Mouse (Mus musculus): ENCODE data around the gene Ttll6. TPM values are rescaled to one million over a fixed set of nuclear protein-coding genes. Genes with fewer than 3 reads are reported as not detected.

The Ttll6 gene
- total RNA-seq, 2 experiments from 2014 or later: not detected

DNA sequence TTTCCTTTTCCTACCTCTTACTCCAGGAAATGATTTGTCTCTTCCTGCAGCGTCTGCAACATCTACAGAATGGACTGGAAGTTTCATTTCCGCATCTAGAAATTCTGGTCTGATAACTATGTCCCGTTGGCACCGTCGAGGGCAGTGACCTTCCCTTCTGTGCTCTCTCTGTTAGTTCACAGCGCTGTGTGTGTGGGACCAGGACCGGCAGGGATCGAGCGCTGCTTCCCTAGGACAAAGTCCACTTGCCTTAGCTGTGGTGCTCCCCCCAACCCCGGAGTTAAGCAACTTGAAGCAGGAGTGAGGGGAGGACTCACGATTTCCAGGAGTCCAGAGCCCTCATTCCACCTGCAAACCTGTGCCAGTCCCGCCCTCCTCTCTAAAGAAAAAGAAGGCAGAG, 31.2 kb downstream of the Ttll6 start:
- DNase-seq (ENCODE audit: low spot score in 2 of 2): no peak

GRCm38 (mm10) chr11:96168125-96168524, 34.5 kb downstream of the Ttll6 start:
- no peak for DNase-seq (ENCODE audit: low spot score in 2 of 2)

DNA sequence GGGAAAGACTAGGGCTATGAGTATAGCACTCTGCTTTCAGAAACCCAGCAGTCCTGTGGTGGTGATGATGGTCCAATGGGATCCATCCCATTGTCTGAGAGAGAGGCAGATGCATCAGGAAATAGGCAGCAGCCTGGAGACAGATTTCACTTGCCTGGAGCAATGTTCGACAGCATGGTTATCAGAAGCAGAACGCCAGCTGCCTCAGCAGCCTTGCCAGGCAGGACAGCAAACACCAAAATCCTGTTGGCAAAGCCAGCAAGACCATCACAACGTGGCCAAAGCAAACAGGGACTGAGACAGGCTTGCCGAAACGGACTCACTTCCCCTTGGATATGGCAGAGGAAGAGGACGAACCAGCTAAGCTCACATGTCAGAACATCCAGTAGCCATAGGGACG, 35.4 kb downstream of the Ttll6 start:
- no peak for DNase-seq (ENCODE audit: low spot score in 2 of 2)

GRCm38 (mm10) chr11:96170711-96171379, 37.3 kb downstream of the Ttll6 start:
- no peak for DNase-seq (ENCODE audit: low spot score in 2 of 2)

DNA sequence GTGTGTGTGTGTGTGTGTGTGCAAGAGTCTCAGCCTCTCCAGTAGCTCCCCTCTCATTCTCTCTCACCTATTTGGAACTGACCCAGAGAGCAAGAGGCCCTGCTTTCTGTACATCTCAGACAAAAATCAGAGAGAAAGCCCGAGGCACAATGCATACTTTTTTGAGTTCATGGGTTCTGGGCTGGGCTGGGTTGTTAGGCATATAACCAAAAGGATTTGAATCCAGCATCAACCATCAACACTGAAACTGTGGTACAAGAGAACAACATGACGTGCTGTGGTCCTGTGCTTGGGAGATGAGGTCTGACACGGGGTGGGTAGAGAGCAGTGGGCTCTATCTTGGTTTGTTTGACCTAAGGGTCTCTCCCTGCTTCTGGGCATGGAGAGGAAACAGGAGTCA, 38.0 kb downstream of the Ttll6 start:
- DNase-seq (ENCODE audit: low spot score in 2 of 2): no peak

GRCm38 (mm10) chr11:96172511-96173287, 39.1 kb downstream of the Ttll6 start:
- DNase-seq (ENCODE audit: low spot score in 2 of 2): no peak

DNA sequence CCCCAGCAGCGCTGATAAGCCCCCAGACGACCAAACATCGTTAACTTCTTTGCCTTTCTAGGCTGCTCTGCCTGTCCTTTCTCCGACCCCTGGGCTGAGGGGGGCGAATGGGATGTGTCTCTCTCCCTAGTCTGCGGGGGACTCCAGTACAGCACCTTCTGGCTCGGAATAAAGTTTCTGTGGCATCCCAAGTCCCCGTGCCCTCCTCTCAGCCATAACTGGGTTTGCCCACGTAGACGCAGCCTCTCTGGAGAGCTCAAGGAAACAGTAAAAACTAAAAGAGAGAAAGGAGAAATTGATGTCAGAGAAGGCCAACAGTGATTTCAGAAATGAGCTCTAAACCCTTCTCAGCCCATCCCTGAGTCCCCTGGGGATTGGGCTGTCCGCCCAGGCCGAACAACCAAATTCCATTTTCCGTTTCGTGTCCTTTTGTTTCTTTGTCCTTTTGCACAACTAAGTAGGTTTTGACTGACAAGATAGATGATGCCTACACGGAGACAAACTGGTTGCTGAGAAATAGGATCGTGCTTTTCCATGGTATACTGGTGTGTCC, 39.8 kb downstream of the Ttll6 start:
- no peak for DNase-seq (ENCODE audit: low spot score in 2 of 2)

- no peak for DNase-seq (ENCODE audit: low spot score in 2 of 2)
Observed at GRCm38 (mm10) chr11:96174881-96175280, 41.3 kb downstream of the Ttll6 start.

- no peak for DNase-seq (ENCODE audit: low spot score in 2 of 2)
Observed at GRCm38 (mm10) chr11:96175511-96175910, 41.9 kb downstream of the Ttll6 start.

DNA sequence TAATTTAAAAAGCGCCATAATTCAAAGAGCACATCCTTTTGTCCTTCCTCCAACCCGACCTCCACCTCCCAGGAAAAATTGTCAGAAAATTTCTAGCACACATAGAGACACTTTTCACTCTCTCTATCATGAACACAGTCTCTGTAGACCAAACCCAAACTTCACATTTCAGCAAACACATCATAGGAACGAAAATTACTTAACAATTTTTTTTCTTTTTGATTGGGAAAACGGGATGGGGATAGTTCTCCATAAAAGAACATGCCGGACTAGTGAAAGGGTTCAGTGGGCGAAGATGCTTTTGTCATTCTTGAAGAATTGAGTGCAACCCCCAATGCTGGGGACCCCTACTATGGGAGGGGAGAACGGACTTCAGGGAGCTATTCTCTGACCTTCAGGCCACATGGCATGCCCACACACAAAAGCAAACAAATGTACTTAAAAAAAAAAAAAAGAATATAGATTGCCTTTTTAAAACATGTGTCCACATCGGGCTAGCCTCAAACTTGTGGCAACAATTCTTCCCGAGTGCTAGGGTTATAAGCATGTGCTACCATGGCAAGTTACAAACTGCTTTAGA, 42.5 kb downstream of the Ttll6 start:
- DNase-seq (ENCODE audit: low spot score in 2 of 2): no peak

GRCm38 (mm10) chr11:96176841-96177240, 43.3 kb downstream of the Ttll6 start:
- no peak for DNase-seq (ENCODE audit: low spot score in 2 of 2)

DNA sequence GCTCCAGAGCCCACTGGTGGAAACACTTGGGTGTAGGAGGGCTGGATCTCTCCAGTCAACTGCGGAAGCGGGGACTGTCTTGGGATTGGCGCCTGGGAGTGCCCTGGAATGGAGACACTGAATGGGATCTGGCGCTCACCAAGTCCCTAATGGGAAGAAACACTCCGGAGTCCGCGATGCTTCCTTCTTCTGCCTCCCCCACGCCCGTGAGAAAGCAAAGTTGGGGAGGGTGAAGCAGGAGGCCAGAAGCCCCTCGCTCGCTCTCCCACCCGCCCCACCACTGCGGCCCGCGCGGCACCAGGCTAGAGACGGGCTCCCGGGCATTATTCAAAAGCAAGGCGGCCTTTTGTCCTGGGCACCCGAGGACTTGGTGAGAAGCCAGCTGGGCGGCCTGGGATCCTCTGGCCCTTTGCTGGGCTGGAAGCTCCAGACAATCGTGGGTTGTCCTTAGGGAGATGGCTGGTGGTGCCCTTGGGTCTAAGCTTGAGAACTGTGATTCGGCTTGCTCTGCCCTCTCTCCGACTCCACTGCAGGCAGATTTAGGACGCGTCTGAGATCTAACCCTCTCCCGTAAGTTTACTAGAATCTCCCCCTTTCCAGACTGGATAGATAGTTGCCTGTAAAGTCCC, 44.1 kb downstream of the Ttll6 start:
- no peak for DNase-seq (ENCODE audit: low spot score in 2 of 2)

DNA sequence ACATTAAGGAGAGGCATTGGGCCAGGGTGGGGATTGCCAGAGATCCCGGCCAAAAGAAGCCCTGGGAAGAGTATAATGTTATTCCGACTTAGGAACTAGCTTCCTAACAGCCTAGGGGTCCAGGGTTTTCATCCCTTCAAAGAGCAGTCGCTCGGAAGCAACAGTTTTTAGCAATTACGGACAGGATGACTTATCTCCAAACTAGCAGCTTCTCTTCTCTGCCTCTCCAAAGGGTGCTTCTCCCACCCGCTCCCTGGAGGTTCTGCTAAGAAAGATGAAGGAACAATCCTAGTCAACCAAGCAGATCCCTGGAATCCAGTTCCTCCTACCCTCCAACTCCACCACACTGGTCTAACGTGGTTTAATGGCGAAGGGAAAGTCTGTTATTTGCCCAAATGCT, 44.8 kb downstream of the Ttll6 start:
- no peak for DNase-seq (ENCODE audit: low spot score in 2 of 2)

DNA sequence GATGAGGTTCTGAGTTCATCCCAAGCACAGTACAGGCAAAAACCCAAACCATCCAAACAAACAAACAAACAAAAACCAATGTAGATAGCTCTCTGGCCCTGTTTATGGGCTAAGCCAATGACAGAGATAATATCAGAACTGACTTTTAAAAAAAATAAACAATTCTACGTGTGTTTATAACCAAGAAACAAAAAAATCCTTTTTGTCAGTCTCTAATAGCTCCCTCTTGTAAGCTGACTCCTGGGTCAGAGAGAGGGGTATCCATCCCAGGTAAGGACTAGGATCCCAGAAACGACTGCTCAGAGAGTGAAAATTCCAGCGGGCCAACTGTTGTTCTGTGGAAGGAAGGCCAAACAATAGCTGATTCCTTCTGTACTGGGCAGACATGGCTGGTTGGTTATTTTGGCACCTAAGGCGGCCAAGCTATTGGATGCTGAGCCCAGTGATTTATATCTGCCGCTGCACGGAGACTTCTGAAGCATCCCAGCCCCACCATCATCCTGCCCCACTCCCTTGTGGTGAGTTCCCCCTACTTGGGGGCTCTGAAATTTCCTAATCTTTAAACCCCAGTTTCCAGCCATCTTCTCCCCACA, 45.4 kb downstream of the Ttll6 start:
- DNase-seq (ENCODE audit: low spot score in 2 of 2): no peak

DNA sequence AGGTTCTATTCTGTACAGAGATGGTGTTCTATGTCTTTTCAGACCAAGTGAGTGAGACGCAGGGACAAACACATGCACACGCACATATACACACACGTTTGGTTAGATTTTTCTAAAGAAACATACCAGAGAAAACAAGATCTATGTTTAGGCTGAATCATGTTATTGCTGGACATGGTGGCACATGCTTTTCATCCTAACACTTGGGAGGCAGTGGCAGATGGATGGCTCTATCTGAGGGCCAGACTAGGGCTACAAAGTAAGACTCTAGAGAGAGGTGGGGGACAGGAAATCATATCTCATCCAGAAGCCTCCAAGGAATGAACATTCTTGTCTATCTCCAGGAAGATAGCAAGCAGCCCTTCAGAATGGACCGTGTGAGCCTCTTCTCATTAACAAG, 47.5 kb downstream of the Ttll6 start:
- DNase-seq (ENCODE audit: low spot score in 2 of 2): no peak

GRCm38 (mm10) chr11:96184233-96184632, 50.6 kb downstream of the Ttll6 start:
- DNase-seq (ENCODE audit: low spot score in 2 of 2): no peak

DNA sequence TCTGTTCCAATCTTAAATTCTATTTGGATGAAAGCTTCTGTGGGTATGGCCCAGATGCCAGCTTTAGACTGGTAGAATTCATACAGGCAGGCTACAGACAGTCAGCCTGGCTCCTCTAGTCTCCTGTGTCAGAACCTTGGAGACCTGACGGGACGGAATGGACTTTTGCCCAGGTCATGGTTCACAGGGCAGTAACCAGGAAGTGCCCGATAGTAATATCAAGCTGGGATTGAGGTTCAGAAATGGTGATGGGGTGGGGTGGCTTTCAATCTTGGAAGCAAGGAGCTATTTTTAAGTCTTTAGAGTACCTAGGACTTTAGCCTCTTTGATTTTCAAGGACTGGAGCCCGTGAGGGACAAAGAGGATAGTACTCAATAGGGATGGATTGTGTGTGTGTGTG, 53.7 kb downstream of the Ttll6 start:
- no peak for DNase-seq (ENCODE audit: low spot score in 2 of 2)

DNA sequence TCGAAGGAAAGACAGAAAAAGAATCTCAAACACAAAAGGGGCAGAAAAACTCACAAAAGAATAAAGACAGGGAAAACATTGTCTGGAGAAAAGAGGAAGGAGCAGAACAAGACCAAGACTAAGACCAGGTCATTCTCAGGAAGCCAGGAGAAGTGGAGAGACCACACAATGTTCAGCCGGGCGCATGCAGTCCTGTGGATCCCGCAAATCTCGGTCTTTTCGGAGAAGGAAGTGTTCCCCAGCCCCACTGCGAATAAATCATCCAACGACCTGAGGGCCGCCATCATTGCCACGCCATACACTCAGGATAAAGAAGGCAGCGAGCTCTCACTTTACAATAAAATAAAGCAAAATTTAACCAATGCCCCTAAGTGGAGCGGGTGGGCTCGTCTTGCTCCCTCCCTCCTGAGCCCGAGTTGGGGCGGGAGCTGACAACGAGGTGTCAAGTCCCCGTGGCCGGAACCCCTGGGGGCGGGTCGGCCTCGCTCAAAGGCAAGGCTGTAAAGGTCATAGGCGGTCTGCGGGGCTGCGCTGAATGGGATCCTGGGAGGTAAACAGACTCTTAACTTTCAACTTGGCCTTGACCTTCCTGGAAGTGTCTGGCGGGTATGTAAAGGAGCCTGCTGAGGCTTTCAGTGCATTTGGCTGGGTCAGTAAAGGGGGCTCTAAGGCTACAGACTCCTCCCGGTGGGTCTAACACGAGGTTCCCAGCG, 56.4 kb downstream of the Ttll6 start:
- no peak for DNase-seq (ENCODE audit: low spot score in 2 of 2)

GRCm38 (mm10) chr11:96191132-96191531, 57.5 kb downstream of the Ttll6 start:
- no peak for DNase-seq (ENCODE audit: low spot score in 2 of 2)

GRCm38 (mm10) chr11:96193521-96194400, 60.2 kb downstream of the Ttll6 start, which contains the start of gene Hoxb13:
Gene Hoxb13 (plus strand): TSS chr11:96194316.
- DNase-seq (ENCODE audit: low spot score in 2 of 2): no peak
